Mouse (Mus musculus): ENCODE measurements around the gene Ankrd34c. TPM values are rescaled to one million over a fixed set of nuclear protein-coding genes. Genes with fewer than 3 reads are reported as not detected.

Ankrd34c gene
- polyA plus RNA-seq (2012; rRNA removed) (not detected in 2 replicates), polyA plus RNA-seq (2014; fragmentation: Nextera tagmentation; extraction: Ambion mirVana) (not detected in 2 replicates)

GRCm38 (mm10) chr9:89738295-89738694, at the start of gene Ankrd34c:
Ankrd34c (minus strand) TSS chr9:89738475.
- TF ChIP-seq CTCF (IDR thresholded peaks at IDR 0.05; ENCODE audit: low read depth) (no peak), EP300 (IDR thresholded peaks at IDR 0.05; ENCODE audit: low read depth) (no peak)
- DNase-seq (ENCODE audit: low read depth in 3 of 3, low spot score in 3 of 3) (no peak), ATAC-seq (ENCODE audit: insufficient read depth) (no peak)
- Histone ChIP-seq H3K27me3 (ENCODE audit: control insufficient read depth, insufficient read depth, low read length) (no peaks in the 10 kb centered on the region), H3K9ac (replicated peaks) (no peak within 1 kb of the TSS), H3K9me3 (ENCODE audit: control insufficient read depth, low read length) (no peaks in the 10 kb centered on the region), H3K36me3 (replicated peaks; ENCODE audit: control insufficient read depth, insufficient read depth, low read depth) (no peaks in the 10 kb centered on the region), H3K27ac (no peak within 1 kb of the TSS), H3K4me3 (ENCODE audit: insufficient read depth in 1 of 2, low read depth in 2 of 2, low read length in 2 of 2) (no peak within 1 kb of the TSS), H3K4me1 (replicated peaks; ENCODE audit: control insufficient read depth in 2 of 2, insufficient read depth in 2 of 2, low read length in 1 of 2) (no peaks in the 10 kb centered on the region), H3K4me2 (ENCODE audit: low read depth) (no peak within 1 kb of the TSS)
- WGBS (ENCODE audit: insufficient replicate concordance), result 4% methylated on average over 8 of the region's 8 CpGs

GRCm38 (mm10) chr9:89787532-89787931, 49.3 kb upstream of the Ankrd34c start:
- Histone ChIP-seq H3K4me1 (replicated peaks; ENCODE audit: control insufficient read depth in 2 of 2, insufficient read depth in 2 of 2, low read length in 1 of 2) (no peaks in the 10 kb centered on the region), H3K9ac (replicated peaks) (no peak overlapping the region), H3K4me3 (ENCODE audit: insufficient read depth in 1 of 2, low read depth in 2 of 2, low read length in 2 of 2) (no peak overlapping the region), H3K27me3 (ENCODE audit: control insufficient read depth, insufficient read depth, low read length) (no peaks in the 10 kb centered on the region), H3K27ac (no peak overlapping the region), H3K36me3 (replicated peaks; ENCODE audit: control insufficient read depth, insufficient read depth, low read depth) (no peaks in the 10 kb centered on the region), H3K4me2 (ENCODE audit: low read depth) (no peak overlapping the region), H3K9me3 (ENCODE audit: control insufficient read depth, low read length) (no peaks in the 10 kb centered on the region)
- ATAC-seq (ENCODE audit: insufficient read depth) (no peak), DNase-seq (ENCODE audit: low read depth in 3 of 3, low spot score in 3 of 3) (no peak)
- WGBS (ENCODE audit: insufficient replicate concordance), result 61% methylated on average over 4 of the region's 4 CpGs
- TF ChIP-seq EP300 (IDR thresholded peaks at IDR 0.05; ENCODE audit: low read depth) (no peak), CTCF (IDR thresholded peaks at IDR 0.05; ENCODE audit: low read depth) (no peak)

GRCm38 (mm10) chr9:89781395-89781927, 43.2 kb upstream of the Ankrd34c start:
- DNase-seq (ENCODE audit: low read depth in 3 of 3, low spot score in 3 of 3) (no peak), ATAC-seq (ENCODE audit: insufficient read depth) (no peak)
- Histone ChIP-seq H3K27me3 (ENCODE audit: control insufficient read depth, insufficient read depth, low read length) (no peaks in the 10 kb centered on the region), H3K27ac (no peak overlapping the region), H3K4me3 (ENCODE audit: insufficient read depth in 1 of 2, low read depth in 2 of 2, low read length in 2 of 2) (no peak overlapping the region), H3K4me2 (ENCODE audit: low read depth) (no peak overlapping the region), H3K9me3 (ENCODE audit: control insufficient read depth, low read length) (no peaks in the 10 kb centered on the region), H3K4me1 (replicated peaks; ENCODE audit: control insufficient read depth in 2 of 2, insufficient read depth in 2 of 2, low read length in 1 of 2) (no peaks in the 10 kb centered on the region), H3K36me3 (replicated peaks; ENCODE audit: control insufficient read depth, insufficient read depth, low read depth) (no peaks in the 10 kb centered on the region), H3K9ac (replicated peaks) (no peak overlapping the region)
- TF ChIP-seq CTCF (IDR thresholded peaks at IDR 0.05; ENCODE audit: low read depth) (no peak), EP300 (IDR thresholded peaks at IDR 0.05; ENCODE audit: low read depth) (no peak)

- no peaks in the 10 kb centered on the region for H3K27me3 ChIP-seq (ENCODE audit: control insufficient read depth, insufficient read depth, low read length)
- H3K4me3 ChIP-seq (ENCODE audit: insufficient read depth in 1 of 2, low read depth in 2 of 2, low read length in 2 of 2), result no peak overlapping the region
- H3K4me2 ChIP-seq (ENCODE audit: low read depth), result no peak overlapping the region
- ATAC-seq (ENCODE audit: insufficient read depth) (no peak), DNase-seq (ENCODE audit: low read depth in 3 of 3, low spot score in 3 of 3) (no peak)
- no peaks in the 10 kb centered on the region for H3K4me1 ChIP-seq (replicated peaks; ENCODE audit: control insufficient read depth in 2 of 2, insufficient read depth in 2 of 2, low read length in 1 of 2)
- no peak for TF ChIP-seq EP300 (IDR thresholded peaks at IDR 0.05; ENCODE audit: low read depth)
- TF ChIP-seq CTCF (IDR thresholded peaks at IDR 0.05; ENCODE audit: low read depth), result no peak
- H3K27ac ChIP-seq, result no peak overlapping the region
- WGBS (ENCODE audit: insufficient replicate concordance), result 78% methylated on average over 1 of the region's 1 CpGs
- no peaks in the 10 kb centered on the region for H3K9me3 ChIP-seq (ENCODE audit: control insufficient read depth, low read length)
- H3K36me3 ChIP-seq (replicated peaks; ENCODE audit: control insufficient read depth, insufficient read depth, low read depth), result no peaks in the 10 kb centered on the region
- H3K9ac ChIP-seq (replicated peaks), result no peak overlapping the region
Measured at GRCm38 (mm10) chr9:89779237-89779636, 41.0 kb upstream of the Ankrd34c start.

GRCm38 (mm10) chr9:89771153-89771552, 32.9 kb upstream of the Ankrd34c start:
- no peak for DNase-seq (ENCODE audit: low read depth in 3 of 3, low spot score in 3 of 3)
- 25% methylated on average over 1 of the region's 1 CpGs for WGBS (ENCODE audit: insufficient replicate concordance)
- TF ChIP-seq CTCF (IDR thresholded peaks at IDR 0.05; ENCODE audit: low read depth) (no peak), EP300 (IDR thresholded peaks at IDR 0.05; ENCODE audit: low read depth) (no peak)
- Histone ChIP-seq H3K36me3 (replicated peaks; ENCODE audit: control insufficient read depth, insufficient read depth, low read depth) (no peaks in the 10 kb centered on the region), H3K27me3 (ENCODE audit: control insufficient read depth, insufficient read depth, low read length) (no peaks in the 10 kb centered on the region), H3K9me3 (ENCODE audit: control insufficient read depth, low read length) (no peaks in the 10 kb centered on the region), H3K4me2 (ENCODE audit: low read depth) (no peak overlapping the region), H3K4me3 (ENCODE audit: insufficient read depth in 1 of 2, low read depth in 2 of 2, low read length in 2 of 2) (no peak overlapping the region), H3K9ac (replicated peaks) (no peak overlapping the region), H3K4me1 (replicated peaks; ENCODE audit: control insufficient read depth in 2 of 2, insufficient read depth in 2 of 2, low read length in 1 of 2) (no peaks in the 10 kb centered on the region), H3K27ac (no peak overlapping the region)
- no peak for ATAC-seq (ENCODE audit: insufficient read depth)
